Mouse (Mus musculus): ENCODE data around the gene Lcn9. TPM values are rescaled to one million over a fixed set of nuclear protein-coding genes. Genes with fewer than 3 reads are reported as not detected.

Lcn9 gene
- total RNA-seq (2023): not detected

GRCm38 (mm10) chr2:25822806-25823205 is at the start of gene Lcn9:
Gene Lcn9 (plus strand): TSS chr2:25823153.

GRCm38 (mm10) chr2:25776717-25777116 is 46.2 kb upstream of the Lcn9 start, which contains the start of gene Lcn11:
Gene Lcn11 (plus strand): TSS chr2:25777017.

GRCm38 (mm10) chr2:25781957-25782356 is 41.0 kb upstream of the Lcn9 start, which contains the start of gene Gm13539:
Gene Gm13539 (plus strand): TSS chr2:25782257.

GRCm38 (mm10) chr2:25815748-25816147 is 7.2 kb upstream of the Lcn9 start, which contains the start of gene Glt6d1:
Gene Glt6d1 (minus strand): TSS chr2:25815848.

GRCm38 (mm10) chr2:25847226-25847625 is 24.3 kb downstream of the Lcn9 start, which contains the start of gene Sohlh1:
Gene Sohlh1 (minus strand): TSS chr2:25847248.

GRCm38 (mm10) chr2:25863337-25864131 is 40.6 kb downstream of the Lcn9 start, which contains the start of gene Kcnt1:
Gene Kcnt1 (plus strand): TSS chr2:25863734.

Other genes with a start within 250 kb of the Lcn9 start
- gene Mamdc4, start 248.3 kb upstream of the Lcn9 start, total RNA-seq (2023): 2.0 TPM
- 18.9 TPM for gene Phpt1, start 247.9 kb upstream of the Lcn9 start, total RNA-seq (2023)
- gene Ajm1, start 241.4 kb upstream of the Lcn9 start, total RNA-seq (2023): 0.70 TPM
- gene Rabl6, start 214.6 kb upstream of the Lcn9 start, total RNA-seq (2023): 115 TPM
- gene Ccdc183, start 205.5 kb upstream of the Lcn9 start, total RNA-seq (2023): not detected
- 0.80 TPM for gene Tmem141, start 201.1 kb upstream of the Lcn9 start, total RNA-seq (2023)
- 2.1 TPM for gene Fcna, start 195.1 kb upstream of the Lcn9 start, total RNA-seq (2023)
- not detected for gene Lcn8, start 170.0 kb upstream of the Lcn9 start, total RNA-seq (2023)
- gene Lcn5, start 165.2 kb upstream of the Lcn9 start, total RNA-seq (2023): not detected
- gene Lcn6, start 146.4 kb upstream of the Lcn9 start, total RNA-seq (2023): not detected
- gene Lcn10, start 140.4 kb upstream of the Lcn9 start, total RNA-seq (2023): not detected
- not detected for gene Obp2a, start 123.1 kb upstream of the Lcn9 start, total RNA-seq (2023)
- gene Bmyc, start 116.4 kb upstream of the Lcn9 start, total RNA-seq (2023): 16.7 TPM
- not detected for gene Obp2b, start 86.1 kb upstream of the Lcn9 start, total RNA-seq (2023)
- not detected for gene Lcn3, start 57.6 kb upstream of the Lcn9 start, total RNA-seq (2023)
- gene Lcn11, start 46.1 kb upstream of the Lcn9 start, total RNA-seq (2023): not detected
- gene Gm13539, start 40.9 kb upstream of the Lcn9 start, total RNA-seq (2023): not detected
- gene Glt6d1, start 7.3 kb upstream of the Lcn9 start, total RNA-seq (2023): not detected
- not detected for gene Sohlh1, start 24.1 kb downstream of the Lcn9 start, total RNA-seq (2023)
- gene Kcnt1, start 40.6 kb downstream of the Lcn9 start, total RNA-seq (2023): not detected
- gene Camsap1, start 160.1 kb downstream of the Lcn9 start, total RNA-seq (2023): 38.6 TPM
- 36.3 TPM for gene Ubac1, start 198.6 kb downstream of the Lcn9 start, total RNA-seq (2023)

Measured in CD8-positive naive resting alpha-beta T cell, adult 57 days (primary cell).